ENCODE assay signal across 18 mouse cellular contexts in genomic region chr13:112510437-112511212, GRCm38 (mm10). TPM values are rescaled to one million over a fixed set of nuclear protein-coding genes. Genes with fewer than 3 reads are reported as not detected.
DNase-seq lines count a peak whose midpoint lies in the region; ATAC-seq and TF ChIP-seq lines count a peak whose summit lies in the region.
"Had no signal": no experiment of that assay in that cellular context is flagged by ENCODE, and none has a peak within 500 bp of the region (broad histone marks: within the 10 kb centered on the region; RNA-seq: fewer than 3 reads in every experiment).

No protein-coding gene starts in this region.

- no peak for DNase-seq in liver, postnatal 0 days
- DNase-seq in liver, embryonic 11.5 days (ENCODE audit: low spot score): no peak
- peak; percentile 19 for DNase-seq in brain, adult 2 months (ENCODE audit: low read depth, low spot score)
- DNase-seq in layer of hippocampus, adult 9-11 months: no peak
- no peak for DNase-seq in cerebellum, postnatal 25 days
- DNase-seq in gastrocnemius, postnatal 4 days (ENCODE audit: low spot score in 2 of 2): no peak
- DNase-seq: adrenal gland, adult 2 months; cerebellum, adult 9-11 months; gastrocnemius, postnatal 10 days; spleen, adult 18-20 months had no signal

- no peak overlapping the region for H3K27ac ChIP-seq in liver, postnatal 0 days (ENCODE audit: low read depth)
- no peak overlapping the region for H3K27ac ChIP-seq in liver, embryonic 11.5 days (ENCODE audit: low read depth, low read length)
- H3K27ac ChIP-seq: hindbrain, embryonic 10.5 days; layer of hippocampus, adult 2 months; lung, embryonic 15.5 days had no signal

- peak; percentile 11; the same call in 1 of the 2 replicates for ATAC-seq in liver, postnatal 0 days
- ATAC-seq in liver, embryonic 11.5 days (replicated peaks; ENCODE audit: low FRiP score): no peak
- ATAC-seq in CD4-positive, CD25-positive, alpha-beta regulatory T cell, adult 4 months: peak; percentile 52
- peak; percentile 64 for ATAC-seq in monocyte, adult 5-6 weeks (replicated peaks; ENCODE audit: insufficient number of reproducible peaks, low FRiP score, low TSS enrichment, poor library complexity, severe bottlenecking)
- ATAC-seq: forebrain, embryonic 16.5 days had no signal

- WGBS in liver, postnatal 0 days (ENCODE audit: insufficient replicate concordance): 86% methylated on average over 19 of the region's 19 CpGs
- WGBS in liver, embryonic 11.5 days: 88% methylated on average over 19 of the region's 19 CpGs

- no peak overlapping the region for H3K9ac ChIP-seq in liver, postnatal 0 days (replicated peaks)
- H3K9ac ChIP-seq in liver, embryonic 11.5 days (ENCODE audit: low read depth, low read length): no peak overlapping the region
- H3K9ac ChIP-seq: lung, embryonic 15.5 days had no signal

- TF ChIP-seq CTCF in liver, postnatal 0 days (IDR thresholded peaks at IDR 0.05; ENCODE audit: low read depth): no peak

- no peaks in the 10 kb centered on the region for H3K9me3 ChIP-seq in liver, postnatal 0 days (ENCODE audit: low read length)
- no peaks in the 10 kb centered on the region for H3K9me3 ChIP-seq in liver, embryonic 11.5 days (ENCODE audit: control insufficient read depth, low read length)
- H3K9me3 ChIP-seq: hindbrain, embryonic 10.5 days; lung, embryonic 15.5 days had no signal

- H3K4me2 ChIP-seq in liver, postnatal 0 days (ENCODE audit: low read depth, low read length): no peak overlapping the region
- no peak overlapping the region for H3K4me2 ChIP-seq in liver, embryonic 11.5 days
- H3K4me2 ChIP-seq: heart, embryonic 11.5 days; lung, embryonic 15.5 days had no signal

- no peak overlapping the region for H3K4me3 ChIP-seq in liver, postnatal 0 days (ENCODE audit: low read depth, low read length)
- no peak overlapping the region for H3K4me3 ChIP-seq in liver, embryonic 11.5 days (ENCODE audit: low read depth, low read length)
- H3K4me3 ChIP-seq: erythroblast, embryonic 14.5 days; hindbrain, embryonic 10.5 days; layer of hippocampus, adult 2 months; lung, embryonic 15.5 days had no signal

- H3K4me1 ChIP-seq in liver, postnatal 0 days (ENCODE audit: insufficient read depth): no peaks in the 10 kb centered on the region
- H3K4me1 ChIP-seq in liver, embryonic 11.5 days (replicated peaks; ENCODE audit: control insufficient read depth, insufficient read depth, low read length): no peaks in the 10 kb centered on the region
- H3K4me1 ChIP-seq: hindbrain, embryonic 10.5 days had no signal

- no peak for TF ChIP-seq EP300 in liver, postnatal 0 days (IDR thresholded peaks at IDR 0.05; ENCODE audit: low read depth)

- no peaks in the 10 kb centered on the region for H3K27me3 ChIP-seq in liver, postnatal 0 days (ENCODE audit: insufficient read depth, low read length)
- H3K27me3 ChIP-seq in liver, embryonic 11.5 days (replicated peaks; ENCODE audit: control insufficient read depth, insufficient read depth, low read length): no peaks in the 10 kb centered on the region
- H3K27me3 ChIP-seq: lung, embryonic 15.5 days had no signal

- H3K36me3 ChIP-seq in liver, postnatal 0 days (replicated peaks; ENCODE audit: insufficient read depth, low read length): peaks cover 11% of the 10 kb centered on the region
- H3K36me3 ChIP-seq in liver, embryonic 11.5 days (ENCODE audit: control insufficient read depth, insufficient read depth, low read length): no peaks in the 10 kb centered on the region

RNA-seq across cellular contexts. Expression of gene Il6st, which starts 46.8 kb away (rescaled TPM):
- 7.9 and 11.7 TPM in 2 replicates for polyA plus RNA-seq in liver, postnatal 0 days (2015; fragmentation: Nextera tagmentation; extraction: Ambion mirVana)
- 12.4 and 14.0 TPM in 2 replicates for polyA plus RNA-seq in liver, embryonic 11.5 days (2014; fragmentation: Nextera tagmentation; extraction: Ambion mirVana)
- 10 to 100 TPM; 52.9 to 65.9 TPM for polyA plus RNA-seq in CD4-positive, CD25-positive, alpha-beta regulatory T cell, adult 4 months (2017; shearing (Covaris generic))
- 23.5 to 26.3 TPM (median 23.8 TPM) in 3 replicates for total RNA-seq in monocyte, adult 5-6 weeks (2017)
- 100 to 1,000 TPM; 177 to 178 TPM for total RNA-seq in gastrocnemius, postnatal 4 days (2021)
